Mouse (Mus musculus) c-Kit-negative CD71-positive TER-119-positive erythroid progenitor cells, embryonic 14.5 days (primary cell): ENCODE measurements around the gene Gm28372.

ENCODE experiments used
- DNase-seq: peaks from one replicate; pipeline ENCODE4 v3.0.0-alpha.2; 2013; ENCODE audit warnings: low read depth, low spot score

Gene Gm28372

DNA sequence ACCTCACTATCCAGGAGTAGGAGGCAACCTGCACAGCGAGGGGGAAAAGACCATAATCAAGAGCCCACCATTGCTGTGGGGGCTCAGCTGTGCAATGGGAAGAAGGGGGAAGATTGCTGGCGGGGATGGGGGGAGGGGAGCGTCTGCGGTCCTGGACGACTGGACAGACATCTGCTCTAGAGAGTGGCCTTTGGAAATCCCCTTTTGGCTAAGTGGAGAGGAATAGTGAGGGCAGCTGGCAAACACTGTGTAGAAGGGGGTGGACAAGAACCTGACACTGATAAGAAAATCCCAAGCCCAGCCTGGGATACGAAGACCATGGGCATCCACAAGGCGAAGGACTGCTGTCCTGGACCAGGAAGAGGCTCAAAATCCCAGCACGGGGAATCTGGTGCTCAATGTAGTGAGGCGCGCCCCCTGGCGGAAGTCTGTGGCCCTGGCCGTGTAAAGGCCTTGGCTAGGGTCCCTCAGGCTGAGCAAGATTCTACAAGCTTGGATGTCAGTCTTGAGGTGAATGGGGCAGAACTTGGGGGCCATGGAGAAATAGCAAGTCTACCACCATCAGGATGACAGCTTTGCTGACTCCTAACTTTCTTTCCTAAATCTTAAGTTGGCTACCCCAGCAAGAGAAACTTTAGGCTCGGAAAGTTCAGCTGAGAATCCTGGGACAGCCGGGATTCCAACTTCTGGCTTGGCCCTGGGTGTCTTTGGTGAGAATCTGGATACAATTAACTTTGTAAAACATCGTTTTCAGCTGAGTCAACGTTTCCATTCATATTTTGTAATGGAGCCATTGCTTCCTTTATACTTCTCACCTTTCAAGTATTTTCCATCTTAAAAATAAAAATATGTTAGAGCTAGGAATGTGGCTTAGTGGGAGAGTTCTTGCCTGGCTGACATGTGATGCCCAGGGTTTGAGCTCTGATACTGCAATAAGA lies 6.8 kb downstream of the Gm28372 start:
- DNase-seq, result peak; percentile 27

DNA sequence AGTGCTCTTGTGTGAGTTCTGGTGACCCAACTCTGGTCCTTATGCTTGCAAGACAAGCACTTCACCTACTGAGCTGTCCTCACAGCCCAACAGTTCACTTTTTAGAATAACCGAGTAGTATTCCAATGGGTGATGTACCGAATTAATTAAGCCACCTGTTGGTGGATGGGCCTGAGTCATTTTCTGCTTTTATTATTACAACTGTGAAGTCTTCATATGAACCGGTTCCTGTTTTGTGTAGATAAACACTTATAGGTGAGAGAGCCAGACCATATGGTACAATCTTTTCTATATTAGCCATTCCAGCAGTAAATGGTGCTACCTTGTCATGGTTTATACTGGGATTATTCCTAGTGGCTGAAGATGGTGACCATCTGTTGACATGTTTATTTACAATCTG lies 7.7 kb downstream of the Gm28372 start:
- DNase-seq, result no peak

DNA sequence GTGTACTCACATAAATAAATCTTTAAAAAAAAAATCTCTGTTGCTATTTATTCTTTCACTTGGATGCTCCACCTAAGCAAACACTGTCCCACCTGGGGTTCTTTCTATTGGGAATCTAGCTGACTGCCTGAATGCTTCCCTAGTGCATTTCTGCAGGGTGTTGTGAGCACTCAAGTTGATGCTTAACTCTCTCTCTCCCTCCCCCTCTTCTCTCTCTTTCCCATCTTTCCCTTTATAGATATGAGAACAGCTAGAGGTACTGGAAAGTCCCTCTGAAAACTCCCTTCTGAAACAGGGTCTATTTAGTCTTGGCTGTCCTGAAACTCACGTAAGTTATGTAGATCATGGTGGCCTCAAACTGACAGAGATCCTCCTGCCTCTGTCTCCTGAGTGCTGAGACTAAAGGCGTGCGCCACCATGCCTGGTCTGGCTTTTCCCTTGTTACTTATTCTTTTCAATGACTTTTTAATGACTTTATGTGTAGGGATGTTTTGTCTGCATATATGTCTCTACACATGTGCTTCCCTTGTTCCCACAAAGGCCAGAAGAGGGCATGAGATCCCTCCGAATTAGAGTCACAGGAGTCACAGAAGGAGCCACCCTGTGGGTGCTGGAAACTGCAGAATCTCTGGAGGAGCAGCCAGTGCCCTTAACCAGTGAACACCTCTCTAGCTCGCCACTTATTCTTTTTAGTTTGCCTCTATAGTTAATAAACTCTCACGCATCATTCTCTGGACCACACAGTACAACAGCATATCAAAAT lies 9.2 kb downstream of the Gm28372 start:
- DNase-seq, result no peak

DNA sequence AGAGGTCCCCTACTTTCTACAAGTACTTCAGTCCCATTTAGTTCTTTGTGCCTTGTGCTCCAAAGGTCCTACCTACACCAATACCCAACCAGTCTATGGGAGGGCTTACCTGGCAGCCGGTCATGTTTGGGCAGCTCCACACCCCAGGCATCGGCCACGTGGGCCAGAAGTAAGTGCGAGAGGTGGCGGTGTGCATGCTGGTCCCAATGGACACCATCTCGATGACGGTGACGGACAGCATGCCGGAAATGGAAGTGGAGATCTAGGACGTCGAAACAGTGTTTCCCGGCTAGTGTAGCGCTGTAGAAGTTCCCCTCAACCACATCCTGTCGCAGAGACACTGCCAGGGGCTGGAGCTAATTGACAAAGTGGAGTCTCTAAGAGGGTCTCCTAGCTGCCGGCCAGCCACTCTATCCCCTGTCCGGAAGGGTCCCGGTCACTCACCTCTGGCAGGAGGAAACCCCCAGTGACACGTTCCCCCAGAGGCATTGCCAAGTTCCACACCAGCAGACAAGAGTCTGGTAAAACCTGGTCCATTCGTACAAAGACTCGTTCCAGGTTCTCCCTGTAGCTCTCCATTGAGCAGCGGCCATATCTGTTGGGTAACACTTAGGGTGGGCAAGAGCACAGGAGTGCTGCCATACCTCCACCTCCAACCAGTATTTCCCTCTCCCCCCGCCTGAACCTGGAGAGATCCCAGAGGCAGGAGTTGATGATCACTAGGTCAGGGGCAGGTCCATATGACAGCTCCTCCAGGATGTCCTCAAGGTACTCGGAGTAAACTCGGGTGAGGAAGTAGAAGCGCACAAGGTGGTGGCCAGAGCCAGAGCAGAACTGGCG lies 17.0 kb downstream of the Gm28372 start:
- no peak for DNase-seq

DNA sequence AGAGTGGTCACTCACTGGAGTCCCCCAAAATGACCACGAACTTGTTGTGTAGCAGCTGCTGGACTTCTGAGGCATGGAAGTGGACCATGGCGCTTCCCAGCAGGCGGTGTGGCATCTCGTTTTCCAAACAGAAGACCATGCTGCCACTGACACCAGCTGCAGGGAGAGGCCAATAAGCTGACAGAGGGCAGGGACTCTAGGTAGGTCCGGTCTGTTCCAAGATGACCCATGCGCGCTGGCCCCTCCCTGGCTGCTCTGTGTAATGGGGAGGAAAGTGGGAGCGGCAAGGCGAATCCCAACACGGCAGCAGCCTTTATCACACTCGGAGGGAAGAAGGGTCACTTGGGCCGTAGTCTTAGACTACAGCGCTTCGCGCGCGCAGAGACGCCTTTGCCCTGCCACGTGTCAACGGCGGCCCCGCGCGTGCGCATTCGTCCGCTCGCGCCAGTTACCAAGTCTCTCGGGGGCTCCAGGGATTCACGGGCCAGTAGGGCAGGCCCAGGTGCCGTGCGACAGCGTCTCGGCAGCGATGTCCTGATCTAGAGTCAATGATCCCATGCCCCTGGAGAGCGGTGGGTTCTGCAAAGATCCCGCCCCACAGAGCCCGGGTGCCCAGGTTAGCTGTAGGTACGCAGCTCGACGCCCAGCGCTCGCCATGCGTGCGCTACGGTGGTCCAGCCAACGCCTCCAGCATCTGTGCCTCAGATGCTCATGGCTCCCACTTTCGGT lies 18.5 kb downstream of the Gm28372 start:
- peak; percentile 51 for DNase-seq

DNA sequence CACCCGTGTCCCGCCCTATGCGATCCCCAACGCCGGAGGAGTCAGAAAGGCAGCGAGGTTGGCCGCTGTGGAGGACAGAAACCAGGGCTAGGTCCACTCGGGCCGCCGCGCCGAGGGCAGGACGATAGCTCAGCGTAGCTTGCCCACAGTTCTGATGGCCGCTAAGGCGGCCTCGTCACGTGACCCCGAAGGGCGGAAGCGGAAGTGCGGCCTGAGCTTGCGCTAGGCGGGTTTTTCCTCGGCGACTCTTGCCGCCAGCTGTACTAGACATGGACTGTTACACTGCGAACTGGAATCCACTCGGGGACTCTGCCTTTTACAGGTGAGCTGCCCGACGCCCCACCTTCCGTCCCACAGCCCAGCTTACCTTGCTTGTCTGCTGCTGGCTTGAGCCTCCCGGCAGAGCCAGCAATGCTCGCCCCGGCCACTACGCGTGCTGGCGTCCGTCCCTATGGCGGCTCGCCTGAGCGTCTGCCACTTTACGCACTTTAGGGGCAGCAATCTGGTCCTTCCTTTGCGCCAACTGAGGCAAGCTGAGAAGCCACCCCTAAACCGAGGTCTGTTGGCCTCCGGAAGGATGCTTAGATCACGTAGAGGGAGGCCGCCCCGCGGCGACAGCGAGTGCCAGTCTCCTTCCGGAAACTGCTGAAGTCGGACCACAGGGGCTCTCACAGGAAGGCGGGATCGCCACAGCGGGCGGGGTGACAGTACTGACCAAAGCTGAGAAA lies 19.3 kb downstream of the Gm28372 start, which contains the start of the genes Vps16 and Pced1a:
Vps16 (plus strand) TSS at position 214 of the 728 bp plus-strand sequence.
Pced1a (minus strand) TSS at position 576 of the 728 bp plus-strand sequence.
- DNase-seq, result peak; percentile 78

DNA sequence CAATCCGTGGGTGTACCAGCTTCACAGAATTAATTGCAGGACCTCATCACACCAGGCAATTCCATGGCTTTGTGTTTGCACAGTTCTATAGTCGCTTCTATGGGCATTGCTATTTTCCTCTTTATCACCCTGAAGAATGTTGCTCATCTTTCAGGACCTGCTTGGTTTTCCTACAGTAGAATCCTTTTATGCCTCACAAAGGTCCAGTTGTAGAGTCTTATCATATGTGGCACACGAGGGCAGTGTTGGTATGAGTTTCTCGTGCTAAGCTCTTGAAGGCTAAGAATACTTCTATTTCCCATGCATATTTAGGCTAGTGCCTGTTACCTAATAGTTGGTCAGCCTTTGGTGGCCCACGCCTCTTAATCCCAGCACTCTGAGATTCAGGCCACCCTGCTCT lies 20.1 kb downstream of the Gm28372 start:
- no peak for DNase-seq

DNA sequence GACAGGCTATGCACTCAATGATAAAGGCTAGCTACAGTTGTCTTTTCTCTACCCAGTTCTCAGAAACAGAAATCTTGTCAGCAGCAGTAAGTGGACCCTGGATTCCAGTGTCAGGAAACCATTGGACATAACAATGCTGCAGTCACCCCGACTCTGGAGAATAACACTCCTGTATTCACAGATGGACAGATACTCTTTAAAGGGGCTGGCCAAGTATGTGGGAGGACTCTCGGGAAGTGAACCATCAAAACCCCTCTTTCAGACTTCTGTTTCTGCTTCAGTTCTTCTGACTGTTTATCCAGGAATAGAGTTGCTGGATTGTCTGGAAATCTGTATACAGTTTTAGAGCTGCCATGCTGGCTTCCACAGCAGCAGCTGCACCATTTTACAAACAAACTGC lies 24.8 kb downstream of the Gm28372 start:
- no peak for DNase-seq

DNA sequence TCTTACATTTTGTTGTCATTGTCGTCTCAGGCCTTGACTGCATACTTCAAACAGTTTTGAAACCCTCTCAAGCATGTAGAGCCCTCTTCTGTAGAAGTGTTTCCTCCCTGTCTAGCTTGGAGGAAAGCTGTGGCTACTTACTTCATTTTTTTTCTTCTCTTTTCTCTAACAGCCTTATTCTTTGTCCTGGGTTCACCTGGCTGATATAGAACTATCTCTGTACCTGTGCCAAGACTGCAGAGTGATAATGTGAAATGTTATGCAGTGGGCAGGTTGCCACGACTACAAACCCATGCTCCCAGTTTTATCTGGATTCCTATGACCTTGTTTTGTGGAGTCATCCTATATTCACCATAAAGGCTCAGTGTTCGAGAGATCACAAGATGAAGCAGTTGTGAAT lies 25.4 kb downstream of the Gm28372 start:
- no peak for DNase-seq

DNA sequence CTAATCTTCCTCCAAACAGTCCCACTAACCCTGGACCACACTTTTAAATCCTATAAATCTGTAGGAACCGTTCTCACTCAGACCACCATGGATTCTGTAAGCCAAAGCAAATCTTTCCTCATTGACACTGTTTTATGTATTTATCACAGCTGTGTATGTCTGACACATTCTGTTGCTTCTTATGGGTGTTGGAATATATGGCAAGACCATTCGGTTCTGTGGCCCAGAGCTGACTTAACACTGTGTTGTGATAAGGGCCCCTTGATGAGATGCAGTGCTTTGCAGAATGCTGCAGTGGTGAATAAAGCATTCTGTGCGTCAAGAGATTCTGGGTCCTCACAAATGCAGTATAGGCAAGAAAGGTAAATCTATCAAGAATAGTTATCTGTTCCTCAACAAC lies 27.1 kb downstream of the Gm28372 start:
- no peak for DNase-seq

DNA sequence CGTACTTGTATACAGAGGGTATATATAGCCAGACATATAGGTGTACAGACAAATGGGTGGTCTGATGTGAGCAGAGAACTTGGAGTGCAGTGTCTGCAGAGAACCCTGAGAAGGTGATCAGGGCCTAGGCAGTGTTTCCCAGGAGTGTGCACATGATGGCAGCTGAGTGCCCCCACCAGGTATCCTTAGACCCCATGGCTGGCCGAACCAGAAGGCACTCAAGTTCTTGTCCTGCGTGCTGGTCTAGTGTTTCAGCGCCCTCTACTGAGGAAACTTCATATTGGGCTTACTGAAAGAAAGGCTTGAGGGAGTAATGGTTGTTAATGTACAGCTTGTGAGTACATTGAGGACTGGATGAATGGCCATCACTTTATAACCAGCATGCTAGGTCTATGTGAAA lies 28.1 kb downstream of the Gm28372 start:
- no peak for DNase-seq

DNA sequence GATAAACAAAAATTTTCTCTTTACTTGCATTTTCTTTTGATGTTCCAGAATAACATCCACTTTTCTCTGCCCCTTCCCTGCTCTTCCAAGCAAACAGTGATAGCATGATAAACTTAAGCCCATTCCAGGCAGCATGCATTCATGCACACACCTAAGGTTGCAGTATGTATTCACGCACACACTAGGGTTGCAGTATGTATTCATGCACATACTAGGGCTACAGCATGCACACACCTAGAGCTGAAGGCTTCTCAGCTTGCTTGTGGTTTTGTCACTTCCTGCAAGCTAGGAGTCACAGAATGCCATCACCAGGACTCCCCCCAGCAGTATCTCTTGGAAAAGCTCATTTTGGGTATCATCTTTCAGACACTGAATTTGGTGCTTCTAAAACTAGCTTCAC lies 31.7 kb downstream of the Gm28372 start:
- no peak for DNase-seq

DNA sequence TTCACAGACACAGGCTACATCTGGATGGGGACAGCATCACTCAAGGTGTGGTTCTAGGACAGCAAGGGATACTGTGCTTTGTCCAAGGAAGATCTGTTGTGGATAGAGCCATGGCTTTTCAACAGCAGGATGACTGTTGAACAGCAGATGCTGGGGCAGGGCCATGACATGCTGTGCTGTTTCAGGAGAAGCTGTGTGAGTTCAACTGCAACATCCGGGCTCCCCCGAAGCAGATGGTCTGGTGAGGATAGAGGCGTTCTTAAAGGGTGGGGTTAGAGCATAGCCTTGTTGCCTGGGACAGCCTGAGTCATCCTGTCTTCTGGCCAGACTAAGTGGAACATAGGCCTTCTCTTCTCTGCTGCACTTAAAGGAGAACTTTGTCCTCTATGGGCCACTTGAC lies 33.8 kb downstream of the Gm28372 start:
- no peak for DNase-seq

DNA sequence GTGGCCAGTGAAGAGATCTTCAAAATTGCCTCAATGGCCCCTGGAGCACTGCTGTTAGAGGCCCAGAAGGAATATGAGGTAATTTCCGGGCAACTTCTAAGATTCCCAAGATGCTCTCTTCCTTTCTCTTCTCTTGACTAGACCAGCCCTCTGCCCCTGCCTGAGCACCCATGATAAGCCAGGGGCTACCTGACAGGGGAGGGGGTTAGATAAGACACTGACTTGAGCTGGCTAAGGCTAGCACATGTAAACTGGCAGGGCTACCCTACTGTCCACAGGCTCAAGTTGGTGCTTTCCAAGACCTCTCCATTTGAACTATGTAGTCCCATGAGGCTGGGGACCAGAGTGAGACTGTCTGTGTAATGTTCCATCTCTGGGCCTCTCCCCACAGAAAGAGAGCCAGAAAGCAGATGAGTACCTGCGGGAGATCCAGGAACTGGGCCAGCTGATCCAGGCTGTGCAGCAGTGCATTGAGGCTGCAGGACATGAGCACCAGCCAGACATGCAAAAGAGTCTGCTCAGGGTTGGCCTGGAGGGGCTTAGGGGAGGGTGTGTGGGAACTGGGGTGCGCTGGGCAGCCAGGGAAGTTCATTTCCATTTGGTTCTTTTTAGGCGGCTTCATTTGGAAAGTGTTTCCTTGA lies 34.9 kb downstream of the Gm28372 start:
- DNase-seq, result no peak

DNA sequence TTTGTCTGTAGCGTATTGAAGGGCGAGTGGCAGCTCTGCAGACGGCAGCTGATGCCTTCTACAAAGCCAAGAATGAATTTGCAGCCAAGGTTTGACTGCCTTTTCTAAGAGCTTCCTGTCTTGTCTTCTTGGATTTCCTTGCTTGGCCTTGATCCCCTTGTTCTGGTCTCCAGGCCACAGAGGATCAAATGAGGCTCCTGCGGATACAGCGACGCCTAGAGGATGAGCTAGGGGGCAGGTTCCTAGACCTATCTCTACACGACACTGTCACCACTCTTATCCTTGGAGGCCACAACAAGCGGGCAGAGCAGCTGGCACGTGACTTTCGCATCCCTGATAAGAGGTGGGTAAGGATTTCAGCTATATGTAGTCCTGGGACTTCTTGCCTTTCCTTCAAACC lies 37.1 kb downstream of the Gm28372 start:
- no peak for DNase-seq

DNA sequence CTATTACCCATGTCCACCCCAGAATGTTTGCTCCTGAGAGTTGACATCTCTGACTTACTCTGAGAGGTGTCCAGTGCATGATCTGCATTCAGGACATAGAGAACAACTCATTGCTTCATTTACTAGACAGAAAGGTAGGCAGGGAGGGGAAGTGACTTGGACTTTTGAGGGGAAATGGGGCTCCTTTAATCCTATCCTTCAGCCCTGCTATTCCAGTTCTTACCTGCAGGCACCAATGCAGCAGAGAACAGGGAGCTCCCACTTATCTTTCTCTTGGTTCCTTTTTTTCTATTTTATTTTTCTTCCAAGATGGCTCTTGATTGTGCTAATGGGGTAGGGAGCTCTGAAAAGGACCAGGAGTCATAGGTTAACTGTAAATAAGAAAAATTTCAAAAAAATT lies 43.4 kb downstream of the Gm28372 start:
- no peak for DNase-seq

DNA sequence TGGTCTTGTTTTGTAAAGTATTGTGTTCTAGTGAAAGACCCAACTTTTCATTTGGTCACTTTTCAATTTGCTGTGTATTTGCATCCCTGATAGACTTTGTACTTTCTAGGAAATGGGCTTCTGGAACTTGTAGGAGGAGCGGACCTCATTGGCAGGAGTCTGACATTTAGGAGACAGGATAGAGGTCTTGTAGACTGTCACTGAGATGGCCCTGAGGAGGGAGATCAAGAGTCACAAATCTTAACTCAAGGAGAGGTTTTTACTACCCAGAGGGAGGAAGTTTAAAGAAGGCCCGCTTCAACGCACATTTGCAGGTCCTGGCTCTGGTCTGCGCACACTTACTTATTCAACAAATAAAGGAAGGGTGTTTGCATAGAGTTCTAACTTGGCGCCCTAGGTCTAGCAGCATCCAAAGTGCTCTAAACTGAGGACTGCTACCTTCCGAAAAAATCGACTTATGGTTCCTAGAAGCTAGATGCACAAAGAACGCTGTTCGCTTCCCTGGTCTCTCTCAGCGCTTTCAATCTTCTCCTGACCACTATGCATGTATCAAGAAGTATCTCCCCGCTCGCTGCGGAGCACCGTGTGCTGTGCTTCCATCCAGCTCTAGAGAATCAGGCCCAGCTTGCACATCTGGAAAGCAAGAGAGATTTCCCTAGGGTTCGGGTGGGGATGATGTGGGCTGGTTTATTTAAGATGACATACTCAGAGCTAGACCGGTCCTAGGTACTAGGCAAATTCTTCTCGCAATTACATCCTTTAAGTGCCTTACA lies 44.2 kb downstream of the Gm28372 start:
- DNase-seq, result no peak

DNA sequence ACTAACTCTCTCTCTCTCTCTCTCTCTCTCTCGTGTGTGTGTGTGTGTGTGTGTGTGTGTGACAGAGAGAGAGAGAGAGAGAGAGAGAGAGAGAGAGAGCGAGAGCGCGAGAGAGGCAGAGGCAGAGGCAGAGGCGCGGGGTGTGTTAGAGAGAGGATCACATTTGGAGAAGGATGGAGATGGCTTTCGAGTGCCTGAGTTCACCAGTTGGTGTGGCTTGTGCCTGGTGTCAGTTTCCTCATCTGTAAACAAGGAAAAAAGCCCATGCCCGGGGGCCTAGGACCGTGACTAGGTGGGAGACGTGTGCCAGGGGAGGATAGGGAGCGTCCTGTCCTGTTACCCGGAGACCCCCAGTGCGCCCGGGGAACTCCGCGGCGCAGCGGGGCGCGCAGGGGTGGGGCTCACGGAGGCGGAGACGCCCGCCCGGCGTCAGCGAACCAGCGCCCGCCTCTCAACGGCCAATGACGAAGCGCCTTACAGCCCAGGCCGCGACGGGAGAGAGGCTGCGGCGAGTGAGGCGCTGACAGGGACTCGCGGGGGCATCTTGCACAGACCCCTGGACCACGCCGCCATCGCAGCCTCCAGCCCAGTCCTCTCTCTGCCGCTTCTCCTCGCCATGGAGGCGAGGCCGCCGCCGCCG lies 44.9 kb downstream of the Gm28372 start, which contains the start of gene Ptpra:
Ptpra (plus strand) TSS at position 485 of the 640 bp plus-strand sequence.
- DNase-seq, result peak; percentile 82

DNA sequence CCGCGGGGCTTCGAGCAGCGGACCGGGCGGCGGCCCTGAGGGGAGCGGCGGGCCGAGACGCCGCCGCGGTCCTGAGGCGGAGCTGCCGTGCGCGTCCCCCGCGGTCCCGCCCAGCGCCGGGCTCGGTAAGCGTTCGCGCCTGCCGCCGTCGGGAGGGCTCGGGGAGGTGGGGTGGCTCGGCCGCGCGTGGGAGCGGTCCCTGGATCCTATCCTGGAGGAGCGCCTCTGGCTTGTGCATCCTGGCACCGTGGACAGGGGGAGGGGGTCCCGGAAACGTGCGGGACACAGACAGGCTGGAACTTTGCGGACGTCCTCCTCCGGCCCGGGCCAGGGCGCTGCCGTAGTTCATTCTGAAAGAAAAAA lies 45.4 kb downstream of the Gm28372 start:
- DNase-seq, result no peak
